Mouse (Mus musculus) CH12F3 (cell line): ENCODE measurements around the gene Mtg2.

Experiments used
- in situ Hi-C: fragments of 300-500 bp; cut with MboI; formaldehyde crosslinking; loops from 2 replicates; pipeline ENCODE4 v1.14.3; 2020; ENCODE audit warnings: low sequenced_read_pairs

Gene Mtg2

GRCm38 (mm10) chr2:180070481-180071453, at the start of gene Mtg2:
Mtg2 (plus strand) TSS chr2:180070588.
- in situ Hi-C loops: no loop called here

- in situ Hi-C loops: no loop called here
Observed at GRCm38 (mm10) chr2:180020919-180021318, 49.5 kb upstream of the Mtg2 start.

- in situ Hi-C loops: no loop called here
Observed at GRCm38 (mm10) chr2:180022751-180023150, 47.6 kb upstream of the Mtg2 start.

- in situ Hi-C loops: no loop called here
Observed at GRCm38 (mm10) chr2:180024401-180025098, 45.8 kb upstream of the Mtg2 start, which contains the start of gene Lsm14b. Lsm14b (plus strand) TSS chr2:180024987.

- in situ Hi-C loops: no loop called here
Observed at GRCm38 (mm10) chr2:180025135-180025860, 45.1 kb upstream of the Mtg2 start.

GRCm38 (mm10) chr2:180025861-180026200, 44.6 kb upstream of the Mtg2 start:
- in situ Hi-C loops: no loop called here

GRCm38 (mm10) chr2:180027768-180028167, 42.6 kb upstream of the Mtg2 start:
- in situ Hi-C loops: no loop called here

- in situ Hi-C loops: no loop called here
Observed at GRCm38 (mm10) chr2:180031270-180031669, 39.1 kb upstream of the Mtg2 start.

GRCm38 (mm10) chr2:180032925-180033324, 37.5 kb upstream of the Mtg2 start:
- in situ Hi-C loops: no loop called here

GRCm38 (mm10) chr2:180033956-180034355, 36.4 kb upstream of the Mtg2 start:
- in situ Hi-C loops: no loop called here

- in situ Hi-C loops: no loop called here
Observed at GRCm38 (mm10) chr2:180034753-180035152, 35.6 kb upstream of the Mtg2 start.

- in situ Hi-C loops: no loop called here
Observed at GRCm38 (mm10) chr2:180040406-180040805, 30.0 kb upstream of the Mtg2 start.

GRCm38 (mm10) chr2:180041577-180042255, 28.7 kb upstream of the Mtg2 start:
- in situ Hi-C loops: no loop called here

- in situ Hi-C loops: no loop called here
Observed at GRCm38 (mm10) chr2:180042256-180042857, 28.0 kb upstream of the Mtg2 start, which contains the start of the genes Psma7 and Ss18l1. Psma7 (minus strand) TSS chr2:180042433. Ss18l1 (plus strand) TSS chr2:180042509.

- in situ Hi-C loops: no loop called here
Observed at GRCm38 (mm10) chr2:180042858-180043515, 27.4 kb upstream of the Mtg2 start.

- in situ Hi-C loops: loop anchor here (5.0 kb wide), 1 partner anchor 133 kb away; no protein-coding TSS in a partner anchor
Observed at GRCm38 (mm10) chr2:180045283-180045682, 25.1 kb upstream of the Mtg2 start.

- in situ Hi-C loops: loop anchor here (5.0 kb wide), 1 partner anchor 135 kb away; no protein-coding TSS in a partner anchor
Observed at GRCm38 (mm10) chr2:180047580-180047979, 22.8 kb upstream of the Mtg2 start.

- in situ Hi-C loops: loop anchor here (5.0 kb wide), 1 partner anchor 136 kb away; no protein-coding TSS in a partner anchor
Observed at GRCm38 (mm10) chr2:180047980-180048635, 22.3 kb upstream of the Mtg2 start.

GRCm38 (mm10) chr2:180050986-180051385, 19.4 kb upstream of the Mtg2 start:
- in situ Hi-C loops: no loop called here
